In genomic region chr11:94321931-94322400, GRCm38 (mm10) we compare ENCODE assay signal across 8 mouse cellular contexts. TPM values are rescaled to one million over a fixed set of nuclear protein-coding genes. Genes with fewer than 3 reads are reported as not detected.
A peak's percentile ranks its signal among the peaks of the same experiment; 100 is the strongest.
DNase-seq lines count a peak whose midpoint lies in the region; ATAC-seq lines count a peak whose summit lies in the region.

Luc7l3 (minus strand) TSS chr11:94321988.

- H3K4me3 ChIP-seq in hindbrain, embryonic 14.5 days (replicated peaks; ENCODE audit: low read length), result peak within 1 kb of the TSS; percentile 96

- H3K27me3 ChIP-seq in hindbrain, embryonic 14.5 days (ENCODE audit: control insufficient read depth, insufficient read depth, low read length), result no peaks in the 10 kb centered on the region

- H3K9ac ChIP-seq in hindbrain, embryonic 14.5 days, result peak within 1 kb of the TSS; percentile 98

- peak within 1 kb of the TSS; percentile 99 for H3K27ac ChIP-seq in hindbrain, embryonic 14.5 days

- H3K4me1 ChIP-seq in hindbrain, embryonic 14.5 days (replicated peaks; ENCODE audit: control insufficient read depth, insufficient read depth, low read length), result peaks cover 40% of the 10 kb centered on the region

- H3K4me2 ChIP-seq in hindbrain, embryonic 14.5 days (replicated peaks), result peak within 1 kb of the TSS; percentile 75

- ATAC-seq in hindbrain, embryonic 14.5 days (ENCODE audit: low FRiP score), result peak; percentile 94

- under 1% methylated on average over 36 of the region's 36 CpGs for WGBS in hindbrain, embryonic 14.5 days

- peak; percentile 92 for DNase-seq in T-cell, adult 2 months (ENCODE audit: low spot score)
- peak; percentile 97 to 99 for DNase-seq in cerebellum, postnatal 25 days
- DNase-seq in frontal cortex, postnatal 36 days (ENCODE audit: low spot score in 2 of 2), result peak; percentile 95
- peak; percentile 91 for DNase-seq in hindbrain, embryonic 14.5 days (ENCODE audit: low spot score)
- peak; percentile 86 for DNase-seq in left cerebral cortex, adult 11 months (ENCODE audit: low spot score)
- DNase-seq in lung, postnatal 36 days, result peak; percentile 95
- DNase-seq in retina, embryonic 14.5 days (ENCODE audit: low spot score), result peak; percentile 93
- peak; percentile 94 to 96 for DNase-seq in thymus, postnatal 36 days

- no peaks in the 10 kb centered on the region; the same call in 1 of the 2 replicates for H3K36me3 ChIP-seq in hindbrain, embryonic 14.5 days (replicated peaks; ENCODE audit: control insufficient read depth, insufficient read depth)

- no peaks in the 10 kb centered on the region for H3K9me3 ChIP-seq in hindbrain, embryonic 14.5 days (ENCODE audit: control insufficient read depth, low read length)

RNA-seq across cellular contexts. Expression of gene Luc7l3, which starts in this region (rescaled TPM):
- polyA plus RNA-seq in hindbrain, embryonic 14.5 days (2014; fragmentation: Nextera tagmentation; extraction: Ambion mirVana), result 94.9 and 105 TPM in 2 replicates

Comparison
In these comparisons a context has a peak if more than half of its experiments do, and no peak if none do; other contexts are left out.
1. Peak in every context shown above with its lines: DNase-seq, ATAC-seq, H3K4me3 ChIP-seq and H3K27ac ChIP-seq.